Mouse (Mus musculus) forebrain, embryonic 11.5 days (tissue): ENCODE data around the gene Rbm44. TPM values are rescaled to one million over a fixed set of nuclear protein-coding genes. Genes with fewer than 3 reads are reported as not detected.

Experiments
- ATAC-seq: fragments of 200-750 bp; cut with Nextera tagmentation; replicated peaks from 2 replicates; pipeline ENCODE4 v1.8.0; 2017; ENCODE audit warnings: moderate TSS enrichment; ENCODE audit not compliant: low FRiP score
- DNase-seq: peaks from one replicate; pipeline ENCODE4 v3.0.0-alpha.2; 2017; ENCODE audit warnings: low spot score
- H3K27ac ChIP-seq: fragments of 300-500 bp; sonication (generic); 2 replicates; pipeline ENCODE4 v1.5.1; 2014; ENCODE audit warnings: low read depth, low read length
- H3K27me3 ChIP-seq: fragments of 300-500 bp; sonication (generic); 2 replicates; pipeline ENCODE4 v1.6.1; 2014; ENCODE audit warnings: mild to moderate bottlenecking, low read length, mixed read lengths; ENCODE audit not compliant: control insufficient read depth, insufficient read depth
- H3K36me3 ChIP-seq: fragments of 300-500 bp; sonication (generic); 2 replicates; pipeline ENCODE4 v1.6.1; 2014; ENCODE audit warnings: mild to moderate bottlenecking, low read length, moderate library complexity, mixed read lengths; ENCODE audit not compliant: control insufficient read depth, insufficient read depth
- H3K4me1 ChIP-seq: fragments of 300-500 bp; sonication (generic); replicated peaks from 2 replicates; pipeline ENCODE4 v1.6.1; 2014; ENCODE audit warnings: low read length, mixed read lengths; ENCODE audit not compliant: control insufficient read depth, insufficient read depth
- H3K4me2 ChIP-seq: fragments of 300-500 bp; sonication (generic); 2 replicates; pipeline ENCODE4 v1.6.1; 2014; ENCODE audit warnings: low read depth, mild to moderate bottlenecking, low read length, moderate library complexity, mixed read lengths; ENCODE audit not compliant: severe bottlenecking
- H3K4me3 ChIP-seq: fragments of 300-500 bp; sonication (generic); 2 replicates; pipeline ENCODE4 v1.5.1; 2014; ENCODE audit warnings: low read depth, low read length
- H3K9ac ChIP-seq: fragments of 300-500 bp; sonication (generic); 2 replicates; pipeline ENCODE4 v1.6.1; 2014; ENCODE audit warnings: low read length
- H3K9me3 ChIP-seq: fragments of 300-500 bp; sonication (generic); 2 replicates; pipeline ENCODE4 v1.6.1; 2016; ENCODE audit warnings: low read length, mixed read lengths; ENCODE audit not compliant: control insufficient read depth
- WGBS: fragments of 180-500 bp; shearing (Covaris S2); extraction: QIAGEN DNeasy Blood & Tissue Kit; methylation state at CpG from one replicate; pipeline ENCODE4 v1.1.7; 2014; 5-methylcytosine and 5-hydroxymethylcytosine counted together
- polyA plus RNA-seq: library from polyadenylated mRNA; unstranded; fragments of >200 nt; fragmentation: Nextera tagmentation; extraction: Ambion mirVana; gene quantifications from 2 replicates; pipeline ENCODE4 v1.2.1, GENCODE M21; 2014

Rbm44 gene
- polyA plus RNA-seq, 1 experiment from 2014 or later, result 0.51 TPM

GRCm38 (mm10) chr1:91219641-91220321, 74.9 kb downstream of the Rbm44 start:
- Histone ChIP-seq H3K9ac (no peak overlapping the region), H3K27ac (no peak overlapping the region), H3K36me3 (no peaks in the 10 kb centered on the region), H3K27me3 (no peaks in the 10 kb centered on the region), H3K9me3 (no peaks in the 10 kb centered on the region), H3K4me2 (no peak overlapping the region), H3K4me1 (no peaks in the 10 kb centered on the region), H3K4me3 (no peak overlapping the region)
- no peak for DNase-seq
- WGBS, result 91% methylated on average over 7 of the region's 7 CpGs
- ATAC-seq, result no peak

DNA sequence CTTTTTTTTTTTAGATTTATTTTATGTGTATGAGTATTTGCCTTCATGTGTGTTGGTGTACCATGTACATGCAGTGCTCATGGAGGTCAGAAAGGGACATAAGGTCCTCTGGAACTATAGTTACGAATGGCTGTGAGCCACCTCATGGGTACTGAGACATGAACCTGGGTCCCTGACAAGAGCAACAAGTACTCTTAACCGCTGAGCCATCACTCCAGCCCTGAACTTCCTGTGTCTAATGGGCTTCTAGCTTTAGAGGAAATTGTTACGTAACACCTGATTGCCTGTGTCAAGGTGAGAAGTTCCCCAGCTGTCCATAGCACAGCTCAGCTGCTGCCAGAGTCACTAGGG, 75.4 kb downstream of the Rbm44 start:
- Histone ChIP-seq H3K9ac (no peak overlapping the region), H3K36me3 (no peaks in the 10 kb centered on the region), H3K4me3 (no peak overlapping the region), H3K4me2 (no peak overlapping the region), H3K27me3 (no peaks in the 10 kb centered on the region), H3K4me1 (no peaks in the 10 kb centered on the region), H3K27ac (no peak overlapping the region), H3K9me3 (no peaks in the 10 kb centered on the region)
- DNase-seq (no peak), ATAC-seq (no peak)
- 91% methylated on average over 3 of the region's 3 CpGs for WGBS

Other genes with a start within 250 kb of the Rbm44 start
- 0.13 and 0.23 TPM in 2 replicates for gene Mlph, start 230.0 kb upstream of the Rbm44 start, polyA plus RNA-seq
- gene Prlh, start 192.0 kb upstream of the Rbm44 start, polyA plus RNA-seq, result not detected in 2 replicates
- not detected in 2 replicates for gene Rab17, start 175.4 kb upstream of the Rbm44 start, polyA plus RNA-seq
- gene Lrrfip1, start 146.4 kb upstream of the Rbm44 start, polyA plus RNA-seq, result 21.4 and 22.1 TPM in 2 replicates
- 0.12 and 0.41 TPM in 2 replicates for gene Ramp1, start 34.7 kb downstream of the Rbm44 start, polyA plus RNA-seq
- gene Ube2f, start 105.2 kb downstream of the Rbm44 start, polyA plus RNA-seq, result 78.9 and 84.7 TPM in 2 replicates
- 14.2 and 17.0 TPM in 2 replicates for gene Scly, start 153.2 kb downstream of the Rbm44 start, polyA plus RNA-seq
- 0.04 and 0.08 TPM in 2 replicates for gene Espnl, start 177.0 kb downstream of the Rbm44 start, polyA plus RNA-seq
- gene Klhl30, start 205.9 kb downstream of the Rbm44 start, polyA plus RNA-seq, result not detected in 2 replicates
- gene Erfe, start 221.3 kb downstream of the Rbm44 start, polyA plus RNA-seq, result 0.91 and 2.0 TPM in 2 replicates